Mouse (Mus musculus) erythroblast, adult 5-6 weeks (primary cell): ENCODE measurements at regions not wholly inside any gene's neighbourhood (a gene's known extent, or its start where the extent isn't known, plus 50 kb on each side); places are given as distances from the start of the nearest gene placed in this dataset.
"Not testable (repeated sequence)": the region's sequence is repeated elsewhere in the genome, so short reads cannot be mapped to it uniquely, and the experiment has no call there.

Experiments used
- ATAC-seq: replicated peaks from 2 replicates; pipeline ENCODE4 v1.8.0; 2016; ENCODE audit warnings: moderate number of reproducible peaks, mild to moderate bottlenecking, moderate TSS enrichment, inconsistent platforms; ENCODE audit not compliant: poor library complexity, low FRiP score, severe bottlenecking

GRCm38 (mm10) chr12:93812963-93813733 lies 1878.9 kb upstream of the Flrt2 start:
- ATAC-seq = no peak

- no peak for ATAC-seq
These were observed 1841.0 kb upstream of the Flrt2 start for GRCm38 (mm10) chr12:93850944-93851520.

- no peak for ATAC-seq
These were observed 1840.4 kb upstream of the Flrt2 start for GRCm38 (mm10) chr12:93851660-93852059.

- ATAC-seq = no peak
These were observed 1806.1 kb upstream of the Flrt2 start for GRCm38 (mm10) chr12:93885946-93886345.

- no peak for ATAC-seq
These were observed 1801.9 kb upstream of the Flrt2 start for GRCm38 (mm10) chr12:93890109-93890508.

DNA sequence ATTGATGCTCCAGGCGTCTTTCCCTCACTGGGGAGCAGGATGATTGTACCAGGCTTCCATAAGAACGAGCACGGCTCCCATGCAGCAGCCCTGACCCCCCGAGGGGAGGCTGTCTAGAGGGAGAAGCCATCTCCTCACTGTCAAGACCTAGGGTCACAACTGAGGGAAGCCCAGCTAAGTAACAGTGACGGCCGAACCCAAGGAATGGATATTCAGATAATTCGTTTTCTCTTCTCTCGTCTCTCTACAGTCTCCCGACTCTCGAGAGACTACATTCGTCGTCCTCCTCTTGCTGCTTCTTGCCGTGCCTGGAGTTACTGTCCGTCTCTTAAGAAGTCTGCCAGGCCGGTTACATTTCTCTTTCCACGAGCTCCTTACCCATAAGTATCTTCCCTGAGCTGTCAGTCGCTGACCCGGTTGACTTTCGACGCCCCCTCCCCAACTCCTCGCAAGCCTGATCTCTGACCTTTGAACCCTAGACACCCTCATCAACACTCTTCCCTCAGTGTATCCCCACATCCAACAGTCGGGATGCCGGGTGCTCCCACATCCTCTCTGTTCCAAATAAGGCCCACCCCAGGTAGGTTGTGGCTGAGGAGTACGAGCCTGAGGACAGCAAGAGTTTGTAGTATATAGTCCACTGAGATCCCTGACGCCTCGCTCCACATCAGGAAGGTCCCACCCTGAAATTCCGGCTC lies 1763.3 kb upstream of the Flrt2 start:
- peak; percentile 97 for ATAC-seq

DNA sequence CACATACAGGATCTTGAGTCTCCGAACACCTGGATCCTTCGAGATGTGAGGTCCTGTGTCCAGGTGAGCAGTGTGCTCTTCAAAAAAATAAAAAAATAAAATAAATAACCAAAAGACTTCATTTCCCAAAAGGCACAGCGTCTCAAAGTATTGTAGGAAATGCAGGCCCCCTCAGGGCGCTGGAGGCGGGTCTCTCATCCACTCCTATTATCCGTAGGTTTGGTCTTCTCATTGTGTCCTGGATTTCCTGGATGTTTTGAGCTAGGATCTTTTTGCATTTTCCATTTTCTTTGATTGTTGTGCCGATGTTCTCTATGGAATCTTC lies 1762.8 kb upstream of the Flrt2 start:
- ATAC-seq = peak; percentile 93

GRCm38 (mm10) chr12:93930242-93930641 lies 1761.8 kb upstream of the Flrt2 start:
- ATAC-seq = not testable (repeated sequence)

GRCm38 (mm10) chr12:93960869-93961268 lies 1731.2 kb upstream of the Flrt2 start:
- no peak for ATAC-seq

GRCm38 (mm10) chr12:93981307-93981706 lies 1710.7 kb upstream of the Flrt2 start:
- no peak for ATAC-seq

GRCm38 (mm10) chr12:93991531-93991930 lies 1700.5 kb upstream of the Flrt2 start:
- no peak for ATAC-seq

GRCm38 (mm10) chr12:93993875-93994274 lies 1698.2 kb upstream of the Flrt2 start:
- no peak for ATAC-seq

DNA sequence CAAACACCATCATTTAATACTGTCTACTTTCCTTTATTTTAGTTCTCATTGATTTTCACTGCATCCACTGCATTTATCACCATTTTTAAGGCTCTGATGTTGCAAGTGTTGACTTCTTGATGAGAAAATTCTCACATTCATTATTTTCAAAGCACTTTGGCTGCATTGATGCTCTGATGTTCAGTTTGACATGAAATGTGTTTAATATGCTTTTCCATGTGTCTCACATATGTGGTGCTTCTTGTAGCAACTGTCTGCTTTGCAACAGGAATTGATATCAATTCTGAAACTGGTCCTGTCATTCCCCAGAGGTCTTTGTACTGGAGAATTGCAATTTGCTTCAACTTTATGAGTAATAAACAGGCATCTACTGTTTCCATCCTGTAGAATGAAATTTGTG lies 1676.1 kb upstream of the Flrt2 start:
- no peak for ATAC-seq

- ATAC-seq = no peak
These were observed 1660.7 kb upstream of the Flrt2 start for GRCm38 (mm10) chr12:94031364-94031763.

DNA sequence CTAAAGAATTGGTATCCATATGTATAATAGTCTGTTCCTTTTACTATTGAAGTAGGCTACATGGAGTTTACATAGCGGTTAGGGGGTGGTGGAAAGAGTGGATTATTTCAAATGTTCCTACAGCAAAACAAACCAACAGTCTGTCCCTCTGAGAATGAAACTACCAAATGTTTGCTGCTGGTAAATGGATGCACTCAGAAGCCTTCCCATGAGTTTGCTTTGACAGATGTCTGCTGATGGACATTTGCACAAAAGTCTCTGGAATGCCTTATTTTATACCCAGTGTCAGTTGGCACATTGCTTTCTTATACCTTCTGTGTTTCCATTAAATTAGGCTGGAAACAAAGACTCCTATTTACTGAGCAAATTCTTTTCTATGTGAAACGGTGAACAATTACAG lies 1644.1 kb upstream of the Flrt2 start:
- ATAC-seq = no peak

GRCm38 (mm10) chr12:94057767-94058166 lies 1634.3 kb upstream of the Flrt2 start:
- ATAC-seq = no peak

DNA sequence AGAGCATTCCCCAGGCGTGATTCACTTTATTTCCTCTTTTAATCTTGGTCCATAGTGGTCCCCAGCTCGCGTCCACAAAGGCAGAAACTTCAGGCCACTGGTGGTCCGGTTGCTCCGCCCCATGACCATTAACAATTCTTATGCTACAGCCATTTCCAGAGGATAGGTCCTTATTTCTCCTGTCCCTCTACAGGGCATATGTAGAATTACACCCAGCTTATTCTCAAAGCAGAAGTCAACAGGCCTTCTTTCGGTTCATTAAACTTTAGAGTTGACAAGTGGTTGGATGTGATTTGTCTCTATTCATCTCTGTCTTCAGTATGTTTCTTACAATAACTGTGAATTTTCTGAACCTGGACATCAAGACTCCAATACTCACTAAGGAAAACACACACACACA lies 1632.4 kb upstream of the Flrt2 start:
- no peak for ATAC-seq

- no peak for ATAC-seq
These were observed 1631.7 kb upstream of the Flrt2 start for GRCm38 (mm10) chr12:94060336-94060735.

- no peak for ATAC-seq
These were observed 1625.4 kb upstream of the Flrt2 start for GRCm38 (mm10) chr12:94066444-94067152.

DNA sequence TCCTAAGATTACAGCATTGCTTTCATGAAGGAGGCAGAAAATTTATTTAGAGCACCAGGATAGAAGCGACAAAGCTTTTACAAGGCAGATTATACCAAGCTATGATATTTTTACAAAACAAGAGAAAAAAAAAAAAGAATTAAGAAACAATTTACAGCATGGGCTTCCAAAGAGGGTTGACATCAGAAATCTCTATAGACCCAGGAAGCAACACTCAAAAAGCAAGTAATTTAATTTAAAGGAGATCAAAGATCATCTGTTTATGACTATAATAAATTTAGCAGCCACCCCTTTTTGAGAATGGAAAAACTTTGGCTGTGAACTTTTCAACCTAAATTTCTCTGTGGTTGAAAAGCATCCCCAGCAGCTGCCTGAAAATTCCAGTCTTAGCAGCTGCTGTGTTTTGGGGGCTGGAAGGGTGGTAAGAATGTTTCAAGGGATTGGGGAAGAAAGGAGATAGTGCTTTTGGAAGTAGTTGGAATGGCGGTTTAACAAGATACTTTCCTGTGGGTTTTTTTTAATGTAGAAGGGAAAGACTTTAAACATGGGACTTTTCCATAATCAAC lies 1621.0 kb upstream of the Flrt2 start:
- no peak for ATAC-seq
